Mouse (Mus musculus) MEL (cell line): ENCODE data around the gene Armh1. TPM values are rescaled to one million over a fixed set of nuclear protein-coding genes. Genes with fewer than 3 reads are reported as not detected.
A peak's percentile ranks its signal among the peaks of the same experiment; 100 is the strongest.

Experiments
- DNase-seq: peaks from one replicate; pipeline ENCODE4 v3.0.0; 2011; ENCODE audit warnings: low read depth, low spot score
- H3K27ac ChIP-seq: 2 replicates; pipeline ENCODE4 v1.5.1; 2012; ENCODE audit warnings: low read depth, mild to moderate bottlenecking, control low read depth, low read length, moderate library complexity; ENCODE audit not compliant: control insufficient read depth
- H3K27me3 ChIP-seq, 2 experiments: fragments of 150-350 bp in 1 of 2; sonication (generic) in 1 of 2; 2 replicates each; pipeline ENCODE4 v1.6.1; 2012; ENCODE audit warnings: low read length in 2 of 2, mild to moderate bottlenecking in 2 of 2, improper control_type of control experiment in 1 of 2, moderate library complexity in 1 of 2; ENCODE audit not compliant: insufficient read depth in 2 of 2, control insufficient read depth in 1 of 2
- H3K36me3 ChIP-seq, 2 experiments: 2 replicates each; pipeline ENCODE4 v1.6.1; 2012 to 2014; ENCODE audit warnings: low read length in 2 of 2, improper control_type of control experiment in 1 of 2, inconsistent platforms in 1 of 2, mild to moderate bottlenecking in 1 of 2; ENCODE audit not compliant: insufficient read depth in 2 of 2, control insufficient read depth in 1 of 2
- H3K4me1 ChIP-seq, 2 experiments: fragments of 150-350 bp in 1 of 2; sonication (generic) in 1 of 2; 2 replicates each; pipeline ENCODE4 v1.6.1; 2012; ENCODE audit warnings: low read length in 2 of 2, improper control_type of control experiment in 1 of 2, mild to moderate bottlenecking in 1 of 2; ENCODE audit not compliant: insufficient read depth in 2 of 2, control insufficient read depth in 1 of 2
- H3K4me3 ChIP-seq, 2 experiments: fragments of 150-350 bp in 1 of 2; sonication (generic) in 1 of 2; 2 replicates each; pipeline ENCODE4 v1.5.1; 2012; ENCODE audit warnings: low read depth in 2 of 2, low read length in 2 of 2, mild to moderate bottlenecking in 2 of 2, moderate library complexity in 2 of 2, control low read depth in 1 of 2, improper control_type of control experiment in 1 of 2; ENCODE audit not compliant: control insufficient read depth in 1 of 2, insufficient read depth in 1 of 2
- H3K79me2 ChIP-seq: 2 replicates; pipeline ENCODE4 v1.6.1; 2012; ENCODE audit warnings: mild to moderate bottlenecking, low read length, moderate library complexity; ENCODE audit not compliant: control insufficient read depth, poor library complexity, insufficient read depth
- H3K9ac ChIP-seq: 2 replicates; pipeline ENCODE4 v1.6.1; 2012; ENCODE audit warnings: low read depth, mild to moderate bottlenecking, control low read depth, low read length, moderate library complexity; ENCODE audit not compliant: control insufficient read depth, poor library complexity, severe bottlenecking
- H3K9me3 ChIP-seq: fragments of 150-350 bp; sonication (generic); replicated peaks from 2 replicates; pipeline ENCODE4 v1.6.1; 2012; ENCODE audit warnings: mild to moderate bottlenecking, low read length, improper control_type of control experiment, moderate library complexity; ENCODE audit not compliant: insufficient read depth
- CHD1 ChIP-seq: IDR thresholded peaks from 2 replicates; pipeline ENCODE4 v1.6.1; 2012; ENCODE audit warnings: low read depth, mild to moderate bottlenecking, inconsistent platforms, low read length, improper control_type of control experiment
- CHD2 ChIP-seq: IDR thresholded peaks from 2 replicates; pipeline ENCODE4 v1.6.1; 2011; ENCODE audit warnings: low read length, improper control_type of control experiment
- CTCF ChIP-seq, 3 experiments: IDR thresholded peaks in 2 of 3; conservative IDR thresholded peaks in 1 of 3; 2 replicates each; pipeline ENCODE4 v1.5.1; 2011 to 2012; ENCODE audit warnings: low read length in 3 of 3, low read depth in 2 of 3, mild to moderate bottlenecking in 2 of 3, improper control_type of control experiment in 1 of 3, inconsistent platforms in 1 of 3, mixed read lengths in 1 of 3, moderate library complexity in 1 of 3; ENCODE audit not compliant: control insufficient read depth in 1 of 3, insufficient read depth in 1 of 3, poor library complexity in 1 of 3, severe bottlenecking in 1 of 3
- E2F4 ChIP-seq: IDR thresholded peaks from 2 replicates; pipeline ENCODE4 v1.6.1; 2011; ENCODE audit warnings: low read depth, low read length, improper control_type of control experiment, borderline replicate concordance
- ELF1 ChIP-seq: IDR thresholded peaks from 2 replicates; pipeline ENCODE4 v1.6.1; 2014; ENCODE audit warnings: low read depth, mild to moderate bottlenecking, inconsistent platforms, low read length, improper control_type of control experiment, moderate library complexity
- EP300 ChIP-seq, 2 experiments: IDR thresholded peaks; 2 replicates each; pipeline ENCODE4 v1.6.1; 2011; ENCODE audit warnings: improper control_type of control experiment in 2 of 2, low read length in 2 of 2, low read depth in 1 of 2, mild to moderate bottlenecking in 1 of 2
- ETS1 ChIP-seq: IDR thresholded peaks from 2 replicates; pipeline ENCODE4 v1.6.1; 2012; ENCODE audit warnings: low read depth, mild to moderate bottlenecking, inconsistent platforms, low read length, improper control_type of control experiment, moderate library complexity
- HCFC1 ChIP-seq: IDR thresholded peaks from 2 replicates; pipeline ENCODE4 v1.6.1; 2012; ENCODE audit warnings: low read depth, mild to moderate bottlenecking, inconsistent platforms, low read length, improper control_type of control experiment, moderate library complexity
- KAT2A ChIP-seq: conservative IDR thresholded peaks from 2 replicates; pipeline ENCODE4 v1.6.1; 2012; ENCODE audit warnings: low read depth, low read length, improper control_type of control experiment, inconsistent platforms
- MAFK ChIP-seq: IDR thresholded peaks from 2 replicates; pipeline ENCODE4 v1.6.1; 2011; ENCODE audit warnings: low read depth, mild to moderate bottlenecking, low read length, improper control_type of control experiment, borderline replicate concordance
- NELFE ChIP-seq: IDR thresholded peaks from 2 replicates; pipeline ENCODE4 v1.6.1; 2011; ENCODE audit warnings: low read depth, low read length, improper control_type of control experiment
- POLR2A ChIP-seq, 2 experiments: IDR thresholded peaks; 2 replicates each; pipeline ENCODE4 v1.6.1; 2011 to 2012; ENCODE audit warnings: low read length in 2 of 2, mild to moderate bottlenecking in 2 of 2, control low read depth in 1 of 2, improper control_type of control experiment in 1 of 2, low read depth in 1 of 2, moderate library complexity in 1 of 2; ENCODE audit not compliant: control insufficient read depth in 1 of 2, insufficient read depth in 1 of 2, poor library complexity in 1 of 2
- POLR2AphosphoS2 ChIP-seq: IDR thresholded peaks from 2 replicates; pipeline ENCODE4 v1.6.1; 2011; ENCODE audit warnings: low read length, improper control_type of control experiment
- RAD21 ChIP-seq: IDR thresholded peaks from 2 replicates; pipeline ENCODE4 v1.6.1; 2011; ENCODE audit warnings: mild to moderate bottlenecking, low read depth, low read length, improper control_type of control experiment
- TAL1 ChIP-seq: IDR thresholded peaks from 2 replicates; pipeline ENCODE4 v1.6.1; 2012; ENCODE audit warnings: mild to moderate bottlenecking, inconsistent platforms, low read length, moderate library complexity, mixed read lengths
- TCF12 ChIP-seq: IDR thresholded peaks from 2 replicates; pipeline ENCODE4 v1.6.1; 2014; ENCODE audit warnings: low read depth, mild to moderate bottlenecking, inconsistent platforms, low read length, improper control_type of control experiment, moderate library complexity
- USF1 ChIP-seq: IDR thresholded peaks from 2 replicates; pipeline ENCODE4 v1.6.1; 2014; ENCODE audit warnings: low read depth, mild to moderate bottlenecking, inconsistent platforms, low read length, improper control_type of control experiment, moderate library complexity
- ZNF384 ChIP-seq: IDR thresholded peaks from 2 replicates; pipeline ENCODE4 v1.6.1; 2012; ENCODE audit warnings: low read depth, mild to moderate bottlenecking, inconsistent platforms, low read length, improper control_type of control experiment
- polyA plus RNA-seq, 2 experiments: library from polyadenylated mRNA; stranded (reverse) in 1 of 2; unstranded in 1 of 2; fragments of >175 nt in 1 of 2; fragments of >200 nt in 1 of 2; gene quantifications; 2 replicates each; pipeline versions ENCODE4 v1.2.1 to v1.2.4; 2012; ENCODE audit warnings: low replicate concordance in 2 of 2, low read depth in 1 of 2; ENCODE audit not compliant: insufficient read length in 2 of 2, insufficient read depth in 1 of 2, missing spikeins in 1 of 2
- total RNA-seq: library from RNA; depleted of rRNA; stranded (reverse); fragments of 300-350 nt; gene quantifications from 2 replicates; pipeline ENCODE4 v1.2.3, GENCODE M21; 2012

The Armh1 gene
- total and polyA plus RNA-seq, 3 experiments = not detected

DNA sequence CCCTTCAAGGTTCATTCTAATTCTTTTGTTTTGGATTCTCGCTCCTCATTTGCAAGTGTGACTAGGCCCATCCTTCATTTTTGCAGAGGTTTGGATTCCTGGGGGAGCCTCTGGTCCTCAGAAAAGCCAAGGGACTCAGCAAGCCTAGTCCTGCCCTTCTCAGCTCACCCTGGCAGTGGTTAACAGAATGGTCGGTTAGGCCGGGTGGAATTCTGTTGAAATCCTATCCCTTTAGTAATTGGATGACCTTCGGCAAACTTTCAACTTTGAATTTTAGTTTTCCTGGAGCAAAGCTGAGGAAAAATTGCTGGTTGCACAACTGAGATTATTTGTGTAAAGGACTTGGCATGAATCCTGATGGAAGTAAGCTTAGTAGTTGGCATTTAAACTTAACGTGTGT is 426 bp upstream of the Armh1 start:
- Histone ChIP-seq H3K4me1 (peaks cover 0 to 8% of the 10 kb centered on the region in 2 experiments; a peak in 1 of 4 replicates), H3K9ac (peak overlapping the region; percentile 35), H3K9me3 (no peaks in the 10 kb centered on the region), H3K4me3 (peak overlapping the region; percentile 35 to 82), H3K36me3 (peaks cover 0 to 5% of the 10 kb centered on the region in 2 experiments; a peak in 2 of 4 replicates), H3K79me2 (no peaks in the 10 kb centered on the region), H3K27me3 (peaks cover 0 to 4% of the 10 kb centered on the region in 2 experiments; a peak in 2 of 4 replicates), H3K27ac (no peak overlapping the region)
- no peak for DNase-seq
- TF ChIP-seq CHD2 = no peak
- TF ChIP-seq E2F4 = no peak
- no peak for TF ChIP-seq CHD1

DNA sequence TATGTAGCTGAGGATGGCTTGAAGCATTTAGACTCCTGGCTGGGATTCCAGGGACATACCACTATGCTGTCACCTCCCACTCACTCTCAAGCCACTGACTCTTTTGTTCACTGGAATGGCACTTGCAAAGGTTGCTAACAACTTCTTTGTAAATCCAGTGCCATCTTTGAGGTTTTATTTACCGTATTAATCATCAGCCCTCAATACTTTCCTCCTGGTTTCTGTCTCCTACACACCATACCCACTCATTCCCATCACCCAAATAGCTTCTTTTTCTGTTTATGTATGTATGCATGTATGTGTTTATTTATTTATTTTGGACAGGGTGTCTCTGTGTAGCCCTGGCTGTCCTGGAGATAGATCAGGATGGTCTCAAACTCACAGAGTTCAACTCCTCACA is 943 bp downstream of the Armh1 start:
- TF ChIP-seq NELFE (no peak), RAD21 (no peak), ELF1 (no peak), KAT2A (no peak), ETS1 (no peak), MAFK (no peak), TCF12 (no peak), EP300 (IDR thresholded peaks at IDR 0.05; ENCODE audit: low read depth in 1 of 2, low read length in 2 of 2) (no peak), USF1 (no peak), CHD2 (no peak), ZNF384 (no peak), POLR2A (IDR thresholded peaks at IDR 0.05; ENCODE audit: control insufficient read depth in 1 of 2, insufficient read depth in 1 of 2, low read depth in 1 of 2, low read length in 2 of 2, poor library complexity in 1 of 2) (no peak), CTCF (IDR thresholded peaks at IDR 0.05 in 2 of 3, conservative IDR thresholded peaks at IDR 0.05 in 1 of 3; ENCODE audit: control insufficient read depth in 1 of 3, insufficient read depth in 1 of 3, low read depth in 2 of 3, low read length in 3 of 3, poor library complexity in 1 of 3, severe bottlenecking in 1 of 3) (no peak), HCFC1 (no peak), POLR2AphosphoS2 (no peak), TAL1 (no peak)
- Histone ChIP-seq H3K36me3 (peaks cover 0 to 5% of the 10 kb centered on the region in 2 experiments; a peak in 2 of 4 replicates), H3K9me3 (no peaks in the 10 kb centered on the region), H3K4me1 (peaks cover 0 to 8% of the 10 kb centered on the region in 2 experiments; a peak in 1 of 4 replicates), H3K79me2 (no peaks in the 10 kb centered on the region), H3K27me3 (peaks cover under 1 to 3% of the 10 kb centered on the region in 2 experiments; a peak in 3 of 4 replicates), H3K27ac (no peak overlapping the region), H3K4me3 (no peak overlapping the region), H3K9ac (no peak overlapping the region)
- no peak for DNase-seq
